Mouse (Mus musculus) lung, embryonic 16.5 days (tissue): ENCODE measurements around the gene Atg9a. TPM values are rescaled to one million over a fixed set of nuclear protein-coding genes. Genes with fewer than 3 reads are reported as not detected.

ENCODE experiments used
- ATAC-seq: fragments of 200-750 bp; cut with Nextera tagmentation; 2 replicates; pipeline ENCODE4 v1.8.0; 2017; ENCODE audit warnings: low read depth, mild to moderate bottlenecking, moderate library complexity
- H3K27ac ChIP-seq: fragments of 300-500 bp; sonication (generic); 2 replicates; pipeline ENCODE4 v1.5.1; 2014; ENCODE audit warnings: mild to moderate bottlenecking, control low read depth, low read length
- H3K27me3 ChIP-seq: fragments of 300-500 bp; sonication (generic); 2 replicates; pipeline ENCODE4 v1.6.1; 2014; ENCODE audit warnings: low read depth, low read length, mixed read lengths; ENCODE audit not compliant: control insufficient read depth, insufficient read depth
- H3K36me3 ChIP-seq: fragments of 300-500 bp; sonication (generic); 2 replicates; pipeline ENCODE4 v1.6.1; 2014; ENCODE audit warnings: low read length; ENCODE audit not compliant: control insufficient read depth, insufficient read depth
- H3K4me1 ChIP-seq: fragments of 300-500 bp; sonication (generic); replicated peaks from 2 replicates; pipeline ENCODE4 v1.6.1; 2014; ENCODE audit warnings: low read length, mixed read lengths; ENCODE audit not compliant: control insufficient read depth, insufficient read depth
- H3K4me2 ChIP-seq: fragments of 300-500 bp; sonication (generic); 2 replicates; pipeline ENCODE4 v1.6.1; 2014; ENCODE audit warnings: low read depth, low read length, control low read depth
- H3K4me3 ChIP-seq: fragments of 300-500 bp; sonication (generic); 2 replicates; pipeline ENCODE4 v1.5.1; 2014; ENCODE audit warnings: mild to moderate bottlenecking, low read length, control low read depth
- H3K9ac ChIP-seq: fragments of 300-500 bp; sonication (generic); 2 replicates; pipeline ENCODE4 v1.6.1; 2014; ENCODE audit warnings: low read length, control low read depth
- H3K9me3 ChIP-seq: fragments of 300-500 bp; sonication (generic); 2 replicates; pipeline ENCODE4 v1.6.1; 2016; ENCODE audit warnings: low read length; ENCODE audit not compliant: control insufficient read depth
- WGBS: fragments of 180-500 bp; shearing (Covaris S2); extraction: QIAGEN DNeasy Blood & Tissue Kit; methylation state at CpG from one replicate; pipeline ENCODE4 v1.1.7; 2014; 5-methylcytosine and 5-hydroxymethylcytosine counted together
- polyA plus RNA-seq: library from polyadenylated mRNA; unstranded; fragments of >200 nt; fragmentation: Nextera tagmentation; extraction: Ambion mirVana; gene quantifications from 2 replicates; pipeline ENCODE4 v1.2.1, GENCODE M21; 2015

The Atg9a gene
- polyA plus RNA-seq, 1 experiment from 2014 or later, result 29.1 TPM

DNA sequence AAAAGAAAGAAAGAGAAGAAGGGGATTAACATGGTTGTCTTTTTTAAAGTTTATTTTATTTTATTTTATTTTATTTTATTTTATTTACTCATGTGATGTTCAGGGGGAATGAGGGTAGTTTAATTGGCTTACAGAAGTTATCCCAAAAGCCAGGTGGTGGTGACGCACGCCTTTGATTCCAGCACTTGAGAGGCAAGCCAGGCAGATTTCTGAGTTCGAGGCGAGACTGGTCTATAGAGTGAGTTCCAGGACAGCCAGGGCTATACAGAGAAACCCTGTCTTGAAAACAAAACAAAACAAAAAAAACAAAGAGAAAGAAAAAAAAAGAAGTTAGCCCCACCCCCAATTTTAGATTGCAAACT is 31.8 kb downstream of the Atg9a start:
- ATAC-seq, result no peak
- Histone ChIP-seq H3K9ac (no peak overlapping the region), H3K4me1 (no peaks in the 10 kb centered on the region), H3K27me3 (no peaks in the 10 kb centered on the region), H3K4me2 (no peak overlapping the region), H3K27ac (no peak overlapping the region), H3K4me3 (no peak overlapping the region), H3K36me3 (no peaks in the 10 kb centered on the region), H3K9me3 (no peaks in the 10 kb centered on the region)
- WGBS, result 68% methylated on average over 4 of the region's 4 CpGs

DNA sequence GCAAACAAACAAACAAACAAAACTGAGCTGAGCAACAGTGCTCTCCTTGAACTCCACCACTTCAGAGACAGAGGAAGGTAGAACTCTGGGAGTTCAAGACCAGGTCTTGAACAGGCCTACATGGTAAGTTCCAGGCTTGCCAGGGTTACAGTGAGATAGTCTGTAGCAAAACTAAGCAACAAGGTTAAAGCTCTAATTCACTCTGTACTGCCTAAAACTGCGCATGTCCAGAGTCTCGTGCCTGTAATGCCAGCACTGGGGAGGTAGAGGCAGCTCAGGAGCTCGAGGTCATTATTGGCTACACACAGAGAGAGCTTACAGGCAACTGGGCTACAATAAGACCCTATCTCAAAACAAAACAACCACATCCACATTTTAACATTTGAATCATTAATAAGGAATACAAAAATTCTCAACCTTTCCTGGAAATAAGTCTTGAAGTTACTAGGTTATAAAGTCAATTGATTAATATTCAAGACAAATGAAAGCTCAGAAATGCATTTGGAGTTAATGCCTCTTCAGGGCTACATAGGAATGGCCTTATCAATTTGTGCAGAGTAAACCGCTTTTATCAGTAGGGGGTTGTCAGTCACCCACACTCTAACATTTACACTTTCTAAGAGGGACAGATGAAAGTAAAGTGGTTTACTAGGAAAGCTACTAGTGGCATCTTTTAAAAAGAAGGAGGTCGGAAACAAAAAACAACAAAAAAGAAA is 32.3 kb downstream of the Atg9a start:
- no peaks in the 10 kb centered on the region for H3K36me3 ChIP-seq
- H3K27ac ChIP-seq, result no peak overlapping the region
- 50% methylated on average over 5 of the region's 5 CpGs for WGBS
- H3K4me1 ChIP-seq, result no peaks in the 10 kb centered on the region
- no peaks in the 10 kb centered on the region for H3K27me3 ChIP-seq
- H3K9ac ChIP-seq, result no peak overlapping the region
- no peak for ATAC-seq
- H3K9me3 ChIP-seq, result no peaks in the 10 kb centered on the region
- H3K4me2 ChIP-seq, result no peak overlapping the region
- H3K4me3 ChIP-seq, result no peak overlapping the region

DNA sequence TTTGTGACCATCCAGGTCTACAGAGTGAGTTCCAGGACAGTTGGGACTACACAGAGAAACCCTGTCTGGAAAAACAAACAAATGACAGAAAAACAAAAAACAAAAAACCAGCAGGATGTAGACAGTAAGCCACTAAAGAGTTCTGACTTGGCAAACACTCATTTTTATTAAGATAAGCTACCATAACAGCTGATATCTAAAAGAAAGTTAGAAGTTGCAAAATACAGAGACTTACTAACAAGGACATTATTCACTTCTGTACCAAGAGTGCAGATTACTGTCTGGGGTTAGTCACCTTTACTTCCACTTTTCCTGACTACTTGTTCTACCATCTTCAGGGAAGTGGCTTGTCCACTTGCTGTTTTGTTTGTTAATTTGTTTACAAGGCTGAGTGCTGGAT is 33.0 kb downstream of the Atg9a start:
- Histone ChIP-seq H3K4me3 (no peak overlapping the region), H3K4me1 (no peaks in the 10 kb centered on the region), H3K9ac (no peak overlapping the region), H3K36me3 (no peaks in the 10 kb centered on the region), H3K27me3 (no peaks in the 10 kb centered on the region), H3K27ac (no peak overlapping the region), H3K9me3 (no peaks in the 10 kb centered on the region), H3K4me2 (no peak overlapping the region)
- no peak for ATAC-seq

DNA sequence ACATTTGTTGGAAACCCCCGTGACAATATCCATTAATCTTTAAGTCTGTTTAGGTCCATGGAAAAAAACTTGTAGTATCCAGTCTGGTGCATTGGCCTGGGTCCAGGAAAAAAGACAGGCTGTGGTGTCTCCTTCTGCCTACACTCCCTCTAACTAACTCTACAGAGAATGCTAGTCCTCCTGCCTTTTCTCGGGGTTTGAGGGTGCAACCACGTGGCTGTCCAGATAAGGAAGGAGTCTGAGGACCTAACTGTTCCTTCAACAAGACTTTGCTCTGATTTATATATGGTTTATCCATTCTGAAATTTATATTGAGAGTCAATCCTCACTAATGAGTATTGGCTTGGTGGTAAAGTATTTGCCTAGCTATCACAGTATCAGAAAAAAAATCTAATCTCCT is 36.2 kb downstream of the Atg9a start:
- H3K9me3 ChIP-seq, result no peaks in the 10 kb centered on the region
- H3K27me3 ChIP-seq, result no peaks in the 10 kb centered on the region
- no peaks in the 10 kb centered on the region for H3K4me1 ChIP-seq
- H3K4me2 ChIP-seq, result no peak overlapping the region
- no peaks in the 10 kb centered on the region for H3K36me3 ChIP-seq
- H3K9ac ChIP-seq, result no peak overlapping the region
- WGBS, result 25% methylated on average over 3 of the region's 3 CpGs
- H3K4me3 ChIP-seq, result no peak overlapping the region
- ATAC-seq, result no peak
- H3K27ac ChIP-seq, result no peak overlapping the region

DNA sequence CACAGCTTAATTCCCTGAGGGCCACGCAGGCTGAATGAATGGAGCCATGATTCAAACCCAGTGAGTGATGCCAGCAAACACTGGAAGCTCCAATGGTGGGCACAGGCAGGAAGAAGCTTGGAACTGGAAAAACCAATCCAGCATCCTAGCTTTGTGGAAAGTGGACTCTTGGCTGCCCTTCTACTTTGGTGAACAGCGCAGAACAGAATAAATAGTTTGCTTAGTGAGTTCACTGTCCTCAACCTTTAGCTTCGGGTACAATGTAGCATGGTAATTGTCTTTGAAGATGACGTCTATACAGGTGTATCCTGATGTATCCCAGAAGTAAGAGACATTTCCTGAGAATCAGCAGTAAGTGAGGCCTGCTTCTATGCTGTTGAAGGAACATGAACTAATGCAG is 43.3 kb downstream of the Atg9a start:
- H3K36me3 ChIP-seq, result peaks cover 23% of the 10 kb centered on the region
- 83% methylated on average over 4 of the region's 4 CpGs for WGBS
- no peak overlapping the region for H3K4me2 ChIP-seq
- H3K4me1 ChIP-seq, result 0 out of 2 replicates have a peak, but pooled peaks cover 2% of the 10 kb centered on the region
- H3K9ac ChIP-seq, result no peak overlapping the region
- H3K27ac ChIP-seq, result no peak overlapping the region
- ATAC-seq, result no peak
- H3K27me3 ChIP-seq, result no peaks in the 10 kb centered on the region
- H3K4me3 ChIP-seq, result no peak overlapping the region
- H3K9me3 ChIP-seq, result no peaks in the 10 kb centered on the region

DNA sequence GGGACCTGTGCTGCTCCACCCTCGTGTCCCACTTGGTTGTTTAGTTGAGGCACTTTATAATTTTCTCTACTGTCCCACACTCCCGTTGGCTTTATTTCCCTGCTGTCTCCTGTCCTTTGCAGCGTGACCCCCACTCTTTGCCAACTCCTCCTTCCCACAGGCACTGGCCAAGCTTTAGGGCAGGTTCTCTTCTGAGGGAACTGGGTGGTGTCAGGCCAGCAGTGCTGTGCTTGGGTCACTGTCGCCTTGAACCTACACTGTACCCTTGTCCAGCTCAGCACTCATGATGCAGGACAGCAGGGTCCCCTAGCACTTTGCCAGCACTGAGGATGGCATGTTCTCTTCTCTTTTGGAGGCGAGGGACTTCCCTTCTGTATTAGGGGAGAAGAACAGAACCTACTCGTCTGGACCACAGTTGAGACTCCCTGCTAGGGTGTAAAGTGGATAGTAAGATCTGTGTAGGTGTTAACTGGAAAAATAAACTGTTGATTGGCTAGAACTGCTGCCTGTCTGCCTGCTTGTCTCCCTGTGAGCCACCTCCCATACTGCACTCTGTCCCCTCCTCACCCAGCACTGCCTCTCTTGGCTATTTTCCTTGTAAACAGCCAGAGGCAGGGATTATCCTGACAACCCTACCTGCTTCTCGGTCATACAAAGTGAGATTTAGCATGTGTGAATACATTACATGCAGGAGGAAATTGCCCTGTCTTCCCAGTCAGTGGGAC is 44.4 kb downstream of the Atg9a start:
- Histone ChIP-seq H3K4me1 (peaks cover 7% of the 10 kb centered on the region; the same call in 1 of the 2 replicates), H3K27me3 (no peaks in the 10 kb centered on the region), H3K9ac (no peak overlapping the region), H3K4me3 (no peak overlapping the region), H3K9me3 (no peaks in the 10 kb centered on the region), H3K4me2 (no peak overlapping the region), H3K36me3 (peaks cover 23% of the 10 kb centered on the region), H3K27ac (no peak overlapping the region)
- 75% methylated on average over 7 of the region's 7 CpGs for WGBS
- no peak for ATAC-seq

DNA sequence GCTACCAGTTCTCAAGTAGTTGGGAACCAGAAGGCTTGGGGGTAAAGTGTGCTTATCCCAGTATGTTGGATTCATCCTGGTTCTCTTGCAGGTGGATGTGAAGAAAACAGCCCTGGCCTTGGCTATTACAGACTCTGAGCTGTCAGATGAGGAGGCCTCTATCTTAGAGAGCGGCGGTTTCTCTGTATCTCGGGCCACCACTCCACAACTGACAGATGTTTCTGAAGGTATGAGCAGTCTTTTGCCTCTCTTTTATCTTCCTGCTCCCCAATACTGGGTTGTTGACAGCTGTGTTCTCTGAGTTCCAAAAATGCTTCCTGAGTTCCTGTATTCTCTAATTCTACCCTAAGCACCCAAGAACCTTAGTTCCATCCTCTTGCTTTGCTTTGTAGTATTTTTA is 46.4 kb downstream of the Atg9a start:
- peaks cover 11% of the 10 kb centered on the region for H3K4me1 ChIP-seq
- ATAC-seq, result no peak
- H3K9me3 ChIP-seq, result no peaks in the 10 kb centered on the region
- H3K9ac ChIP-seq, result no peak overlapping the region
- H3K36me3 ChIP-seq, result peaks cover 23% of the 10 kb centered on the region
- WGBS, result 91% methylated on average over 3 of the region's 3 CpGs
- no peak overlapping the region for H3K4me2 ChIP-seq
- H3K27ac ChIP-seq, result no peak overlapping the region
- no peak overlapping the region for H3K4me3 ChIP-seq
- no peaks in the 10 kb centered on the region for H3K27me3 ChIP-seq

DNA sequence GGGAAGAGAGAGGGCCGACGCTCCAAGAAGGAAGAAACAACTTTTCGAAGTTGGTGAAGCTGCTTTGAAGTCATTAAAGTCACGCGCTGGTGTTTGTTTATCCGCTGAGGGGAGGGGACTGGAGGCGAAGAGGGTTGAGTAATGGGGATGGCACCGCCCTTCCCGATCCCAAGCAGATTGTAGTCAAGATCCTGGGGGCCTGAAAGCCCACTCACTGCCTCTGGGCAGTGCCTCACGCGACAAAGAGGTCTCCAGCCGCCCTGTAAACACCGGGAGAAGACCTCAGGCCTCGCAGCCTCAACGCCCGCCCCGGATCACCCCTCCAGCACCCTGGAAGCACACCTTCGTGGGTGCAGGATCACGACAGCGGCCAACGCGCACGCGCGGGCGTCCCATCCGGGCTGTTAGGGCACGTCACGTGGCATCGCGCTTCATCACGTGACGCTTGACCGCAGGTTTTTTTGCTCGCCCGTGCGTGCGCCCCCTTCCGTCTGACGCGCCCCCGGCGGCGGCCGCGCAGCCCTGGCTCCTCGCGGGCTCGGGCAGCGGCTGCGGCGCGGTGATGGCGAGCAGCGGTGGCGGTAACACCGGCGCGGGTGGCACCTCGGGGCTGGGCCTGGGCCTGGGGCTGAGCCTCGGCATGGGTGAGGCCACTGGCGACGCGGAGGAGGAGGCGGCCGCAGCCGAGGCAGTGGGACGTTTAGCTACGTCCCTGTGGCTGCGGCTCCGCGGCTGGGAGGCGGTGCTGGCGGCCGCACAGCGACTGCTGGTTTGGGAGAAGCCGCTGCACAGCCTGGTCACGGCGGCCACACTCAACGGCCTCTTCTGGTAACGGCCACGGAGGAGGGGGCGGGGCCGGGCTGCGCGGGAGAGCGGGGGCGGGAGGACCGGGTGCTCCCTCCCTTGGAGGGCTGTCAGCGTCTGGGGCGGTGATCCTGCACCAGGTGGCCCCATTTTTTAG is 49.4 kb downstream of the Atg9a start, which contains the start of the genes Cnppd1 and Retreg2:
Cnppd1 (minus strand) TSS at position 411 of the 961 bp plus-strand sequence.
Retreg2 (plus strand) TSS at position 478 of the 961 bp plus-strand sequence.
- peaks cover 13% of the 10 kb centered on the region for H3K4me1 ChIP-seq
- peak within 1 kb of the TSS; percentile 70 for H3K4me2 ChIP-seq
- ATAC-seq, result peak; percentile 91
- peak within 1 kb of the TSS; percentile 98 for H3K27ac ChIP-seq
- no peaks in the 10 kb centered on the region for H3K27me3 ChIP-seq
- peaks cover 31% of the 10 kb centered on the region for H3K36me3 ChIP-seq
- under 1% methylated on average over 86 of the region's 91 CpGs for WGBS
- H3K9ac ChIP-seq, result peak within 1 kb of the TSS; percentile 94
- H3K4me3 ChIP-seq, result peak within 1 kb of the TSS; percentile 83
- H3K9me3 ChIP-seq, result no peaks in the 10 kb centered on the region
